Mouse (Mus musculus): Measurements from ENCODE around the gene Krt32. TPM values are rescaled to one million over a fixed set of nuclear protein-coding genes. Genes with fewer than 3 reads are reported as not detected.

Krt32 gene
- total RNA-seq, 2 experiments from 2014 or later: not detected

GRCm38 (mm10) chr11:100055686-100056655 lies 32.1 kb downstream of the Krt32 start:
- ATAC-seq (replicated peaks; ENCODE audit: low FRiP score, poor library complexity, severe bottlenecking): no peak

DNA sequence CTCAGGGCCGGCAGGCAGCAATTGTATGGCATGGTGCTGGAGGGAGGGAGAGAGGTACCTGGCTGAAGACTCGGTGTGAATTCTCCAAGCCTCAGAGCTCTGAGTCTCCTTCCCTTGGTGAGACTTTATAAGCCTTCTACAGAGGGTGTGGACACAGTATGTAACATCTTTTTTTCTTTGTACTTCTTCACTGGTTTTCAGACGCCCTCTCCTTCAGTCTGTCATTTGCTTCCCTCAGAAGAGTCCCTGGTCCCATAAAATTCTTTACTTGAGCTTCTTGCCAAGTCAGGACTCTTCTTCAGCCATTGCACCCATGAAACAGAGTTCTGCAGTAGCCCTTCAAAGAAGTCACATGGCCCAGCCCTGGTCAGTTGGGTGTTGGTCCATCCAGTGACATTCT lies 37.6 kb downstream of the Krt32 start, which contains the start of gene Krt31:
Gene Krt31, minus strand, starts transcription at position 101 of the 400 bp plus-strand sequence.
- ATAC-seq (replicated peaks; ENCODE audit: low FRiP score, poor library complexity, severe bottlenecking): no peak

- no peak for ATAC-seq (replicated peaks; ENCODE audit: low FRiP score, poor library complexity, severe bottlenecking)
Observed at GRCm38 (mm10) chr11:100047193-100047592, 40.8 kb downstream of the Krt32 start.

- ATAC-seq (replicated peaks; ENCODE audit: low FRiP score, poor library complexity, severe bottlenecking): no peak
Observed at GRCm38 (mm10) chr11:100046303-100046866, 41.6 kb downstream of the Krt32 start.

DNA sequence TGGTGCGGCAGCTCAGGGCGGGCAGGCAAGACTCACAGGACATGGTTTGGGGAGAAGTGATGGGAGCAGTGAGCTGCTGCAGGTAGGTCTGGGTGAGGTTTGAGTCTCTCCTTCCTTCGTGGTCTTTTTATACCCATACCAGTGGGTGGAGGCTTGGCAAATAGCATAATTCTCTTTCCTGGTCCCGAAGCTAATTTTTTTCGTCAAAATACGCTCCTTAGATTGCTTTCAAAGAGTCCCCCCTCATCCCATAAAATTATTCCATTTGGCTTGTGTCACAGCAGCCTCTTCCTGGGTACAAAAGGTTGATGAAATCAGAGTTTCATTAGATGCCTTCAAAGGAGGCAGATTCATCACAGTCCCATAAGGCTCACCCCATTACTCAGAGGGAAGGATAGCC lies 46.6 kb downstream of the Krt32 start, which contains the start of gene Krt34:
Gene Krt34, minus strand, starts transcription at position 101 of the 400 bp plus-strand sequence.
- ATAC-seq (replicated peaks; ENCODE audit: low FRiP score, poor library complexity, severe bottlenecking): no peak

Other genes starting within 250 kb of the Krt32 start
- not detected in 2 replicates for gene Krtap4-16, start 236.6 kb downstream of the Krt32 start, total RNA-seq (2015; ENCODE audit: low replicate concordance)
- not detected in 2 replicates for gene Krtap4-16, start 236.6 kb downstream of the Krt32 start, total RNA-seq (2017; ENCODE audit: low replicate concordance)
- not detected in 2 replicates for gene Gm11568, start 230.3 kb downstream of the Krt32 start, total RNA-seq (2015; ENCODE audit: low replicate concordance)
- gene Gm11568, start 230.3 kb downstream of the Krt32 start, total RNA-seq (2017; ENCODE audit: low replicate concordance): not detected in 2 replicates
- gene Gm11559, start 223.8 kb downstream of the Krt32 start, total RNA-seq (2015; ENCODE audit: low replicate concordance): not detected in 2 replicates
- gene Gm11559, start 223.8 kb downstream of the Krt32 start, total RNA-seq (2017; ENCODE audit: low replicate concordance): not detected in 2 replicates
- not detected in 2 replicates for gene Krtap9-1, start 214.8 kb downstream of the Krt32 start, total RNA-seq (2015; ENCODE audit: low replicate concordance)
- gene Krtap9-1, start 214.8 kb downstream of the Krt32 start, total RNA-seq (2017; ENCODE audit: low replicate concordance): not detected in 2 replicates
- gene Gm11567, start 209.0 kb downstream of the Krt32 start, total RNA-seq (2015; ENCODE audit: low replicate concordance): not detected in 2 replicates
- not detected in 2 replicates for gene Gm11567, start 209.0 kb downstream of the Krt32 start, total RNA-seq (2017; ENCODE audit: low replicate concordance)
- not detected in 2 replicates for gene Krtap31-1, start 180.3 kb downstream of the Krt32 start, total RNA-seq (2015; ENCODE audit: low replicate concordance)
- gene Krtap31-1, start 180.3 kb downstream of the Krt32 start, total RNA-seq (2017; ENCODE audit: low replicate concordance): not detected in 2 replicates
- gene Gm11565, start 173.5 kb downstream of the Krt32 start, total RNA-seq (2015; ENCODE audit: low replicate concordance): not detected in 2 replicates
- not detected in 2 replicates for gene Gm11565, start 173.5 kb downstream of the Krt32 start, total RNA-seq (2017; ENCODE audit: low replicate concordance)
- gene Krtap31-2, start 151.9 kb downstream of the Krt32 start, total RNA-seq (2015; ENCODE audit: low replicate concordance): not detected in 2 replicates
- not detected in 2 replicates for gene Krtap31-2, start 151.9 kb downstream of the Krt32 start, total RNA-seq (2017; ENCODE audit: low replicate concordance)
- gene Krtap9-5, start 139.8 kb downstream of the Krt32 start, total RNA-seq (2015; ENCODE audit: low replicate concordance): not detected in 2 replicates
- gene Krtap9-5, start 139.8 kb downstream of the Krt32 start, total RNA-seq (2017; ENCODE audit: low replicate concordance): not detected in 2 replicates
- gene Krtap29-1, start 109.2 kb downstream of the Krt32 start, total RNA-seq (2015; ENCODE audit: low replicate concordance): not detected in 2 replicates
- not detected in 2 replicates for gene Krtap29-1, start 109.2 kb downstream of the Krt32 start, total RNA-seq (2017; ENCODE audit: low replicate concordance)
- gene Krtap16-1, start 101.6 kb downstream of the Krt32 start, total RNA-seq (2015; ENCODE audit: low replicate concordance): not detected in 2 replicates
- gene Krtap16-1, start 101.6 kb downstream of the Krt32 start, total RNA-seq (2017; ENCODE audit: low replicate concordance): not detected in 2 replicates
- gene Krtap17-1, start 94.2 kb downstream of the Krt32 start, total RNA-seq (2015; ENCODE audit: low replicate concordance): not detected in 2 replicates
- gene Krtap17-1, start 94.2 kb downstream of the Krt32 start, total RNA-seq (2017; ENCODE audit: low replicate concordance): not detected in 2 replicates
- not detected in 2 replicates for gene Krt33a, start 72.0 kb downstream of the Krt32 start, total RNA-seq (2015; ENCODE audit: low replicate concordance)
- not detected in 2 replicates for gene Krt33a, start 72.0 kb downstream of the Krt32 start, total RNA-seq (2017; ENCODE audit: low replicate concordance)
- not detected in 2 replicates for gene Krt33b, start 58.4 kb downstream of the Krt32 start, total RNA-seq (2015; ENCODE audit: low replicate concordance)
- gene Krt33b, start 58.4 kb downstream of the Krt32 start, total RNA-seq (2017; ENCODE audit: low replicate concordance): not detected in 2 replicates
- not detected in 2 replicates for gene Krt34, start 46.7 kb downstream of the Krt32 start, total RNA-seq (2015; ENCODE audit: low replicate concordance)
- gene Krt34, start 46.7 kb downstream of the Krt32 start, total RNA-seq (2017; ENCODE audit: low replicate concordance): not detected in 2 replicates
- gene Krt31, start 37.7 kb downstream of the Krt32 start, total RNA-seq (2015; ENCODE audit: low replicate concordance): not detected in 2 replicates
- gene Krt31, start 37.7 kb downstream of the Krt32 start, total RNA-seq (2017; ENCODE audit: low replicate concordance): not detected in 2 replicates
- not detected in 2 replicates for gene Krt35, start 8.0 kb upstream of the Krt32 start, total RNA-seq (2015; ENCODE audit: low replicate concordance)
- not detected in 2 replicates for gene Krt35, start 8.0 kb upstream of the Krt32 start, total RNA-seq (2017; ENCODE audit: low replicate concordance)
- not detected in 2 replicates for gene Krt36, start 17.4 kb upstream of the Krt32 start, total RNA-seq (2015; ENCODE audit: low replicate concordance)
- not detected in 2 replicates for gene Krt36, start 17.4 kb upstream of the Krt32 start, total RNA-seq (2017; ENCODE audit: low replicate concordance)
- gene Krt13, start 33.3 kb upstream of the Krt32 start, total RNA-seq (2015; ENCODE audit: low replicate concordance): not detected in 2 replicates
- not detected in 2 replicates for gene Krt13, start 33.3 kb upstream of the Krt32 start, total RNA-seq (2017; ENCODE audit: low replicate concordance)
- gene Krt15, start 47.7 kb upstream of the Krt32 start, total RNA-seq (2015; ENCODE audit: low replicate concordance): not detected in 2 replicates
- gene Krt15, start 47.7 kb upstream of the Krt32 start, total RNA-seq (2017; ENCODE audit: low replicate concordance): not detected in 2 replicates
- not detected in 2 replicates for gene Krt19, start 60.4 kb upstream of the Krt32 start, total RNA-seq (2015; ENCODE audit: low replicate concordance)
- gene Krt19, start 60.4 kb upstream of the Krt32 start, total RNA-seq (2017; ENCODE audit: low replicate concordance): not detected in 2 replicates
- gene Krt9, start 105.0 kb upstream of the Krt32 start, total RNA-seq (2015; ENCODE audit: low replicate concordance): not detected in 2 replicates
- gene Krt9, start 105.0 kb upstream of the Krt32 start, total RNA-seq (2017; ENCODE audit: low replicate concordance): not detected in 2 replicates
- gene Krt14, start 119.3 kb upstream of the Krt32 start, total RNA-seq (2015; ENCODE audit: low replicate concordance): not detected in 2 replicates
- not detected in 2 replicates for gene Krt14, start 119.3 kb upstream of the Krt32 start, total RNA-seq (2017; ENCODE audit: low replicate concordance)
- gene Krt16, start 160.7 kb upstream of the Krt32 start, total RNA-seq (2015; ENCODE audit: low replicate concordance): not detected in 2 replicates
- gene Krt16, start 160.7 kb upstream of the Krt32 start, total RNA-seq (2017; ENCODE audit: low replicate concordance): not detected in 2 replicates
- not detected in 2 replicates for gene Krt17, start 172.8 kb upstream of the Krt32 start, total RNA-seq (2015; ENCODE audit: low replicate concordance)
- not detected in 2 replicates for gene Krt17, start 172.8 kb upstream of the Krt32 start, total RNA-seq (2017; ENCODE audit: low replicate concordance)
- gene Krt42, start 181.6 kb upstream of the Krt32 start, total RNA-seq (2015; ENCODE audit: low replicate concordance): not detected in 2 replicates
- gene Krt42, start 181.6 kb upstream of the Krt32 start, total RNA-seq (2017; ENCODE audit: low replicate concordance): not detected in 2 replicates
- 1,616 and 1,886 TPM in 2 replicates for gene Eif1, start 231.7 kb upstream of the Krt32 start, total RNA-seq (2015; ENCODE audit: low replicate concordance)
- gene Eif1, start 231.7 kb upstream of the Krt32 start, total RNA-seq (2017; ENCODE audit: low replicate concordance): 389 and 952 TPM in 2 replicates
- not detected in 2 replicates for gene Gast, start 246.2 kb upstream of the Krt32 start, total RNA-seq (2015; ENCODE audit: low replicate concordance)
- not detected in 2 replicates for gene Gast, start 246.2 kb upstream of the Krt32 start, total RNA-seq (2017; ENCODE audit: low replicate concordance)